Mouse (Mus musculus): ENCODE data around the gene Sh3pxd2a. TPM values are rescaled to one million over a fixed set of nuclear protein-coding genes. Genes with fewer than 3 reads are reported as not detected.

The Sh3pxd2a gene
- total and polyA plus RNA-seq, 3 experiments = 36.1 to 53.2 (median 52.3) TPM

- Histone ChIP-seq H3K27ac (peak overlapping the region; percentile 96), H3K4me1 (ENCODE audit: control insufficient read depth, insufficient read depth, low read length) (peaks cover 33% of the 10 kb centered on the region), H3K79me2 (replicated peaks; ENCODE audit: control insufficient read depth, insufficient read depth, low read length) (no peaks in the 10 kb centered on the region; the same call in none of the 2 replicates), H3K36me3 (ENCODE audit: control insufficient read depth, insufficient read depth, low read length) (peaks cover 3% of the 10 kb centered on the region; the same call in 1 of the 2 replicates), H3K9ac (ENCODE audit: low read depth, low read length) (peak overlapping the region; percentile 53), H3K4me3 (peak overlapping the region; percentile 99), H3K27me3 (ENCODE audit: control insufficient read depth, insufficient read depth, low read length) (no peaks in the 10 kb centered on the region)
- TF ChIP-seq EP300 (IDR thresholded peaks at IDR 0.05; ENCODE audit: insufficient read depth, low read depth, low read length) (no peak), CTCF (IDR thresholded peaks at IDR 0.05) (no peak), POLR2A (IDR thresholded peaks at IDR 0.05; ENCODE audit: insufficient read depth, low read depth, low read length) (no peak)
- peak in 1 of 2 experiments; percentile 31 for DNase-seq
- intact Hi-C loops (cut with DNase I) = loop anchor here (5.0 kb wide), 1 partner anchor 35 kb away; no protein-coding TSS in a partner anchor
- 26% methylated on average over 6 of the region's 6 CpGs for WGBS
These were observed 1.5 kb downstream of the Sh3pxd2a start for GRCm38 (mm10) chr19:47462725-47463124.

- TF ChIP-seq EP300 (IDR thresholded peaks at IDR 0.05; ENCODE audit: insufficient read depth, low read depth, low read length) (no peak), CTCF (IDR thresholded peaks at IDR 0.05) (peak; percentile 60)
- no peaks in the 10 kb centered on the region for H3K27me3 ChIP-seq (ENCODE audit: control insufficient read depth, insufficient read depth, low read length)
- 79% methylated on average over 3 of the region's 3 CpGs for WGBS
- intact Hi-C loops (cut with DNase I) = loop anchor here (5.0 kb wide), 1 partner anchor 35 kb away; no protein-coding TSS in a partner anchor
- no peak overlapping the region for H3K4me3 ChIP-seq
- H3K9ac ChIP-seq (ENCODE audit: low read depth, low read length) = no peak overlapping the region
- no peaks in the 10 kb centered on the region; the same call in none of the 2 replicates for H3K79me2 ChIP-seq (replicated peaks; ENCODE audit: control insufficient read depth, insufficient read depth, low read length)
- H3K4me1 ChIP-seq (ENCODE audit: control insufficient read depth, insufficient read depth, low read length) = peaks cover 42% of the 10 kb centered on the region
- DNase-seq = no peak
- peak overlapping the region; percentile 64 for H3K27ac ChIP-seq
- H3K36me3 ChIP-seq (ENCODE audit: control insufficient read depth, insufficient read depth, low read length) = peaks cover 3% of the 10 kb centered on the region; the same call in 1 of the 2 replicates
These were observed 2.4 kb downstream of the Sh3pxd2a start for GRCm38 (mm10) chr19:47461838-47462237.

- peaks cover 3% of the 10 kb centered on the region; the same call in 1 of the 2 replicates for H3K36me3 ChIP-seq (ENCODE audit: control insufficient read depth, insufficient read depth, low read length)
- TF ChIP-seq CTCF (IDR thresholded peaks at IDR 0.05) (no peak), EP300 (IDR thresholded peaks at IDR 0.05; ENCODE audit: insufficient read depth, low read depth, low read length) (0 out of 2 replicates have a peak, but pooled peaks have one; percentile 18)
- H3K27ac ChIP-seq = peak overlapping the region; percentile 64
- H3K4me3 ChIP-seq = no peak overlapping the region
- 40% methylated on average over 9 of the region's 9 CpGs for WGBS
- intact Hi-C loops (cut with DNase I) = loop anchor here (5.0 kb wide), 1 partner anchor 34 kb away; no protein-coding TSS in a partner anchor
- H3K4me1 ChIP-seq (ENCODE audit: control insufficient read depth, insufficient read depth, low read length) = peaks cover 42% of the 10 kb centered on the region
- H3K27me3 ChIP-seq (ENCODE audit: control insufficient read depth, insufficient read depth, low read length) = no peaks in the 10 kb centered on the region
- H3K9ac ChIP-seq (ENCODE audit: low read depth, low read length) = no peak overlapping the region
- no peak for DNase-seq
- no peaks in the 10 kb centered on the region; the same call in none of the 2 replicates for H3K79me2 ChIP-seq (replicated peaks; ENCODE audit: control insufficient read depth, insufficient read depth, low read length)
These were observed 2.8 kb downstream of the Sh3pxd2a start for GRCm38 (mm10) chr19:47461386-47461785.

DNA sequence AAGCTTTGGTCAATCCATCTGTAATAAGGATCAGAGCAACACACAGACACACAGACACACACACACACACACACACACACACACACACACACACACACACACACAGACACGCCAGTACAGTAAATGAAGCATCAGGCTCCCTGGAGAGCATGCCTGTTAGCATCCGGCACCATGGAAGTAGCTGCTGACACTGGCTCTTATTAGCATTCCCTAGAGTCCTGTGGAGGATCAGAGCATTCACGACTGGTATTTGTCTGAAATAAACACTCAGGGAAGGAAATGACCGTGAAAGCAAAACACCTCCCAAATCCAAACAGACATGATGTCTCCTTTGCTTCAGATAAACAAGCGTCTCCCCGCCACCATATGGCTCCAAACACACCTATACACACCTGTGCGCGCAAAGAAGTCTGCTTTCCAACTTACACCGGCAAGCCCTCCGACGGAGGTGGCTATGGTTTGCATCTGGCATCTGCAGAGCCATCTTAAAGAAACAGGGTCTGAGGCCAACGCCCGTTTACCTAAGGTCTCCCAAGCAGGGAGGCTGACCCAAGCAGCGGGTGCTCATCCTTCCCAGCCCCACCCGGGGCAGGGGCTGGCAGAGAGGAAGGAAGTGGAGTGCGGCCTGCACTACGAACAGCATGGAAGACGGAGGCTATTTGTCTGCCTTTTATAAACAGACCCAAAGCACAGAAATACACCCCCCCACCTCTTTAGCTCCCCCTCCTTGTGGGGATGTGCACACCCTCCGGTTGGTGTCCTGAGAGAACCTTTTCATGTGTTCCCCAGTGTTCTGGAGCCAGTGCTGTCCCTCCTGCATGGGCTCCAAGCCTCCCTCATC lies 3.9 kb downstream of the Sh3pxd2a start:
- TF ChIP-seq POLR2A (IDR thresholded peaks at IDR 0.05; ENCODE audit: insufficient read depth, low read depth, low read length) (no peak), EP300 (IDR thresholded peaks at IDR 0.05; ENCODE audit: insufficient read depth, low read depth, low read length) (no peak), CTCF (IDR thresholded peaks at IDR 0.05) (no peak)
- Histone ChIP-seq H3K27ac (peak overlapping the region; percentile 73), H3K27me3 (ENCODE audit: control insufficient read depth, insufficient read depth, low read length) (no peaks in the 10 kb centered on the region), H3K4me3 (no peak overlapping the region; the same call in 1 of the 2 replicates), H3K9ac (ENCODE audit: low read depth, low read length) (0 out of 2 replicates have a peak overlapping the region, but pooled peaks have one; percentile 7), H3K4me1 (ENCODE audit: control insufficient read depth, insufficient read depth, low read length) (peaks cover 43% of the 10 kb centered on the region), H3K79me2 (replicated peaks; ENCODE audit: control insufficient read depth, insufficient read depth, low read length) (no peaks in the 10 kb centered on the region; the same call in none of the 2 replicates), H3K36me3 (ENCODE audit: control insufficient read depth, insufficient read depth, low read length) (peaks cover 3% of the 10 kb centered on the region; the same call in 1 of the 2 replicates)
- peak in 1 of 2 experiments; percentile 20 for DNase-seq
- WGBS = 47% methylated on average over 19 of the region's 19 CpGs
- intact Hi-C loops (cut with DNase I) = loop anchor here (5.0 kb wide), 1 partner anchor 33 kb away; no protein-coding TSS in a partner anchor

- TF ChIP-seq POLR2A (IDR thresholded peaks at IDR 0.05; ENCODE audit: insufficient read depth, low read depth, low read length) = no peak
- WGBS = 86% methylated on average over 5 of the region's 5 CpGs
- H3K27me3 ChIP-seq (ENCODE audit: control insufficient read depth, insufficient read depth, low read length) = no peaks in the 10 kb centered on the region
- peak overlapping the region; percentile 73 for H3K27ac ChIP-seq
- intact Hi-C loops (cut with DNase I) = no loop called here
- DNase-seq = peak in 1 of 2 experiments; percentile 3
- H3K36me3 ChIP-seq (ENCODE audit: control insufficient read depth, insufficient read depth, low read length) = peaks cover 8% of the 10 kb centered on the region; the same call in 1 of the 2 replicates
- H3K4me3 ChIP-seq = no peak overlapping the region
- peak overlapping the region; percentile 37; the same call in 1 of the 2 replicates for H3K9ac ChIP-seq (ENCODE audit: low read depth, low read length)
- H3K79me2 ChIP-seq (replicated peaks; ENCODE audit: control insufficient read depth, insufficient read depth, low read length) = no peaks in the 10 kb centered on the region; the same call in none of the 2 replicates
- peaks cover 52% of the 10 kb centered on the region for H3K4me1 ChIP-seq (ENCODE audit: control insufficient read depth, insufficient read depth, low read length)
These were observed 5.0 kb downstream of the Sh3pxd2a start for GRCm38 (mm10) chr19:47459214-47459613.

Data from heart, adult 2 months (tissue).